Mouse (Mus musculus) left cerebral cortex, postnatal 36 days (tissue): ENCODE measurements at regions not wholly inside any gene's neighbourhood (a gene's known extent, or its start where the extent isn't known, plus 50 kb on each side); places are given as distances from the start of the nearest gene placed in this dataset.
"Not testable (repeated sequence)": the region's sequence is repeated elsewhere in the genome, so short reads cannot be mapped to it uniquely, and the experiment has no call there.

ENCODE experiments used
- DNase-seq, 2 experiments: peaks; one replicate each; pipeline ENCODE4 v3.0.0; 2021 to 2022; ENCODE audit warnings: low spot score in 2 of 2, mixed read lengths in 1 of 2
- intact Hi-C: fragments of 180-260 bp; cut with DNase I; formaldehyde crosslinking; loops from one replicate; pipeline ENCODE4 v1.15.1; 2025

DNA sequence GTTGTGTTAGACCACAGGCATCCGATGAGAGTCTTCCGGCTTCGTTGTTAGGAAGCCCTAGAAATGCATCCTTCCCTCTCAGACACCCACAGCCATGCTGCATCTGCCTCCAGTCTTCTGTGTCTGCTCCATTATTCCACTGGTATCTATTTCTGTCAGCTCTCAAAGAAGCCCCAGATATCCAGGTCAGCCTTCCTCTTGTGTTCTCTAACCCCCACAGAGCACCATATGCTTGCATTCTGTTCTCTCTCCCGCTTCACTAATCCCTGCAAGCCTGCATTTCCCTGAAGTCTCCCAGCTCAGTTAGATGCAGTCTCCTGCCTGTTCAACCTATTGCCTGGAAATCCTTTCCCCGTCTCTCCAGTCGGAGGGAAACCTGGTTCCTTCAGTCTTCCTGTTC lies 53.6 kb upstream of the Wdfy3 start:
- intact Hi-C loops = no loop called here
- peak; percentile 42 to 58 for DNase-seq

DNA sequence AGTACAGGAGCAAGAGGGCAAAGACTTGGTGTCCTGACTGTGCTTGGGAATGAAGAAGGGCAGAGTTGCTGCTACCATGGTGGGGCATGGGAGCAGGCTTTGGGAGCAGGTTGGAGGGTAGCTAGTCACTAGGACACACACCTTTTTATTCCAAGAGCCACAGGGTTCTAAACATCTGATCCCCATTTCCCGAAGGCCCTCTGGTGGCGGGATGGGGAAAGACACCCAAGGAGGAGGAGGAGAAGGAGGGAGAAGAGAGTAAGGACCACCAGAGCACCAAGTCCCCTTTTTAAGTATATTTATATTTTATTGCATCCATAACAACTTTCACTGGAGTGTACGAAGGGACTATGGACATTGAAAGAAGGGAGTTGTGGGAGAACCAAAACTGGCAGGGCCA lies 57.0 kb upstream of the Wdfy3 start:
- DNase-seq = peak; percentile 29 to 30
- intact Hi-C loops = no loop called here

DNA sequence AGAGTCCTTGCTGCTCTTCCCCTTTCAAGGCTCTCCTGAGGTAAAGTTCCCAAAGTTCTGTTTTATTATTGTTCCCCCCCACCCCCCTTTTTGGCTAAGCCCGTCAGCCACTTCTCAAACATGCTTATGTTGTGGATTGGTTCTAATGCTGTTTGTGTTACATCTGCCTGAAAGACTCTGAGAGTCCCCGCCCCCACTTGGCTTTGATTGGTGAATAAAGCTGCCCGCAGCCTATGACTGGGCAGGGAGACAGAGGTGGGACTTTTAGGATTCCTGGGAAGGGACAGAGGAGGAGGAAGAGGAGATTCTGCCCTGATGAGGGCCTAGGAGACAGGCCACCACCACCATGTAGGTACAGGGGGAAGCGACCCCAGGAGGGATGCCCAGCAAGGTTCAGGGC lies 78.3 kb upstream of the Wdfy3 start:
- intact Hi-C loops = loop anchor here (5.0 to 10.0 kb wide), 2 partner anchors 544 to 727 kb away; no protein-coding TSS in a partner anchor
- DNase-seq = no peak

GRCm38 (mm10) chr5:102149481-102150129 lies 79.9 kb upstream of the Wdfy3 start:
- peak; percentile 73 to 80 for DNase-seq
- intact Hi-C loops = loop anchor here (5.0 to 10.0 kb wide), 2 partner anchors 543 to 725 kb away; no protein-coding TSS in a partner anchor

- no peak for DNase-seq
- intact Hi-C loops = no loop called here
These were observed 89.9 kb upstream of the Wdfy3 start for GRCm38 (mm10) chr5:102159621-102160020.

DNA sequence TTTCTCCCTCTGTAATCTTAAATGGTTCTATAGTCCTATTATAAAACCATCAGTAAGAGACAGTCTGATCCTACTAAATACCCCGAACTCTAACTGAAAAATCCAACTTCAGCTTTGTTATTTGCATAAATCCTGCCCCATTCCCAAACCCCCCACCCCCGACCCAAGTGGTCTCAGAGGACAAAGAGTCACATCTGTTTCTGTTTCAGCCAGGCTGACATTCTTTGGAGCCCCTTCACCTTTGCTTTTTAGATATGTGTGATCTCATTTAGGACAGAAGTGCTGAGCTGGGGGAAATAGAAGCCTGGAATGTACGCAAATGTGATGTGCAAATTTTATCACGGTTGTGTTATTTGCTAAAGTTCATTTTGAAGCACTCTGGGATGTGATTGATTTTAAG lies 98.3 kb upstream of the Wdfy3 start:
- DNase-seq = no peak
- intact Hi-C loops = no loop called here

DNA sequence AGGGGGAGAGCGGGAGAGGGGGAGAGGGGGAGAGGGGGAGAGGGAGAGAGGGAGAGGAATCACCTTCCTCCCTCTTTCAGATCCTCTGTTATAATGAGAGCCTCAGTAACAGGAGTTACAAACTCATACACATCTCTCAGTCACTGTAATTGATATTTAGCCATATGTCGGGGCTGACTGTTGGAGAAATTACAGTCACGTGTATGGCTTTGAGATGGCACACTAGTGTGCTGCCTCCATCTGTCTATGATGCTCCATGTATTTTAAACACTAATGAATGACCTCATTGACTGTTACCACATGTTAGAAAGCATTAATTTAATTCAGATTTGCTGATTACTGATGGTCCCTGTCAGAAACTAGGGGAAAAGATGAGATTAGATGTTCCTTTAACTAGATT lies 102.1 kb upstream of the Wdfy3 start:
- no peak for DNase-seq
- intact Hi-C loops = no loop called here

GRCm38 (mm10) chr5:102180250-102180649 lies 110.5 kb upstream of the Wdfy3 start:
- no peak for DNase-seq

GRCm38 (mm10) chr5:102188951-102189350 lies 119.2 kb upstream of the Wdfy3 start:
- intact Hi-C loops, DNase-seq: not testable (repeated sequence)

More at GRCm38 (mm10) chr5:102180250-102180649, 110.5 kb upstream of the Wdfy3 start:
- intact Hi-C loops = no loop called here

- intact Hi-C loops = no loop called here
- no peak for DNase-seq
These were observed 136.7 kb upstream of the Wdfy3 start for GRCm38 (mm10) chr5:102206456-102206855.

- intact Hi-C loops = loop anchor here (1.0 kb wide), 1 partner anchor 485 kb away; no protein-coding TSS in a partner anchor
- peak; percentile 29 to 73 for DNase-seq
These were observed 137.2 kb upstream of the Wdfy3 start for GRCm38 (mm10) chr5:102206953-102207352.

DNA sequence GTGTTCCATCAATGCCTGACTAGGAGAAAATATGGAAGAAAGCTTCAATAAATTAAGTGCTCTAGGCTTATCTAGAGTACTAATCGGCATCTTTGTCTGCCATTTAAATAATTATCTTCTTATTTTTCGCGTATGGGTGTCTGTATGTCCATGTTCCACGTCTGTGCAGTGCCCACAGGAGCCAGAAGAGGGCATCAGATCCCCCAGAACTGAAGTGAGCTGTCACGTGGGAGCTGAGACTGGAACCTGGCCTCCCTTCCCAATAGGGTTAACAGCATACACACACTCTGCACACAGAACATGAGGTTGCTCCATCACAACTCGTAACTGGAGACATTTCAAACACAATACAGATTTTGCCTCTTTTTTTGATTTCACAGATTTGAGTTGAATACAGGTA lies 143.4 kb upstream of the Wdfy3 start:
- intact Hi-C loops = no loop called here
- DNase-seq = peak in 1 of 2 experiments; percentile 24

DNA sequence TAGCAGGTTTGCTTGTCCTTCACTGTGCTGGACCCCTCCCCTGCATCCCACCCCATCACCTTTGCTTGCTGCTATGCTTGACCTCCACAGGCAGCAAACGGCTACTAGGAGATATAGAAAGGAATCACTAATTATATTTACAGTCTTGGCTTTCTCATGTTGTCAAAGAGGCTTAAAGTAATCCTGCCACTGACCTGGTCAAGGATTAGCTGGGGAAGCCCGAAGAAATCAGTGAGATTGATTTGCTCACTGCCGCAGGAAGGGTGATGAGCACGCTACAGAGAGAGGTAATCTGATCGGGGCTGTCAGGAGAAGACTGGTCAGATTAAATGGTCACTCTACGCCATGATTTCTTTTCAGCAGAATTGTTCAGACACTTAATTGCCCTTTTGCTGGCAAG lies 157.4 kb upstream of the Wdfy3 start:
- no peak for DNase-seq
- intact Hi-C loops = no loop called here

- no peak for DNase-seq
- intact Hi-C loops = no loop called here
These were observed 172.9 kb upstream of the Wdfy3 start for GRCm38 (mm10) chr5:102242614-102243013.

GRCm38 (mm10) chr5:102244706-102245105 lies 175.0 kb upstream of the Wdfy3 start:
- intact Hi-C loops = no loop called here
- DNase-seq = no peak

- DNase-seq = no peak
- intact Hi-C loops = no loop called here
These were observed 179.0 kb upstream of the Wdfy3 start for GRCm38 (mm10) chr5:102248747-102249146.

- intact Hi-C loops = no loop called here
- DNase-seq = no peak
These were observed 181.4 kb upstream of the Wdfy3 start for GRCm38 (mm10) chr5:102251076-102251475.

- no peak for DNase-seq
- intact Hi-C loops = no loop called here
These were observed 184.1 kb upstream of the Wdfy3 start for GRCm38 (mm10) chr5:102253786-102254185.

GRCm38 (mm10) chr5:102257104-102257503 lies 187.4 kb upstream of the Wdfy3 start:
- DNase-seq = no peak
- intact Hi-C loops = no loop called here

- no peak for DNase-seq
- intact Hi-C loops = no loop called here
These were observed 191.9 kb upstream of the Wdfy3 start for GRCm38 (mm10) chr5:102261621-102262020.

DNA sequence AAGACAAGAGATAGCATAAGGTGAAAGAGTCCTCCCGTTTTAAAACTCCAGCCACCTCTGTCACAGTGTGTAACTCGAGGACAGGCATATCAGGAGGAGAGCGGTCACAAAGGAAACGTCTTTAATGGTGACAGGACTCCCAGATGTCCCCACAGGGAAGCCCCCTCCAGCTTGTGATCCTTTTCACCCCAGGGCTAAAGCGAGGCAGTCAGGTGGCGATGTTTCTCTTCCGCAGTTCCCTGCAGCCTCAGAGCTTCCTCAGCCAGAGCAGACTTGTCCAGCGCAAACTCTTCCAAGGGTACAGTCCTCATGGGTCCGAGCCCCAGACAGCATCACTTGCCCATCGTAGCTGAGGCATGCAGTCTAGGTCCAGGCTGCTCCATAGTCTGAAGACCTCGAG lies 196.7 kb upstream of the Wdfy3 start:
- intact Hi-C loops = no loop called here
- no peak for DNase-seq

GRCm38 (mm10) chr5:102267150-102267549 lies 197.4 kb upstream of the Wdfy3 start:
- intact Hi-C loops = no loop called here
- DNase-seq = no peak
